In genomic region chr7:45012824-45013223, GRCm38 (mm10) we compare ENCODE assay signal across 20 mouse cellular contexts. TPM values are rescaled to one million over a fixed set of nuclear protein-coding genes. Genes with fewer than 3 reads are reported as not detected.
DNase-seq lines count a peak whose midpoint lies in the region; ATAC-seq and TF ChIP-seq lines count a peak whose summit lies in the region.
"Had no signal": no experiment of that assay in that cellular context is flagged by ENCODE, and none has a peak within 500 bp of the region (broad histone marks: within the 10 kb centered on the region; RNA-seq: fewer than 3 reads in every experiment).

No protein-coding gene starts in this region.

- ATAC-seq in forebrain, embryonic 12.5 days (ENCODE audit: low FRiP score) = no peak
- no peak for ATAC-seq in hindbrain, embryonic 12.5 days (ENCODE audit: low FRiP score)
- no peak for ATAC-seq in hindbrain, embryonic 16.5 days
- no peak for ATAC-seq in liver, embryonic 14.5 days (ENCODE audit: insufficient read depth)
- ATAC-seq in intestine, embryonic 16.5 days = no peak
- ATAC-seq: forebrain, embryonic 15.5 days had no signal

- peaks cover 62% of the 10 kb centered on the region for H3K36me3 ChIP-seq in forebrain, embryonic 10.5 days (replicated peaks)
- H3K36me3 ChIP-seq in forebrain, embryonic 12.5 days (replicated peaks) = peaks cover 59% of the 10 kb centered on the region
- peaks cover 51% of the 10 kb centered on the region for H3K36me3 ChIP-seq in hindbrain, embryonic 12.5 days
- H3K36me3 ChIP-seq in hindbrain, embryonic 16.5 days (ENCODE audit: control insufficient read depth, insufficient read depth, low read length) = peaks cover 36% of the 10 kb centered on the region
- peaks cover 44% of the 10 kb centered on the region for H3K36me3 ChIP-seq in liver, embryonic 14.5 days (replicated peaks; ENCODE audit: control insufficient read depth, insufficient read depth, low read depth)
- peaks cover 30% of the 10 kb centered on the region for H3K36me3 ChIP-seq in intestine, embryonic 16.5 days (ENCODE audit: control insufficient read depth, insufficient read depth, low read length)

- 82% methylated on average over 4 of the region's 4 CpGs for WGBS in forebrain, embryonic 10.5 days
- WGBS in forebrain, embryonic 12.5 days = 87% methylated on average over 4 of the region's 4 CpGs
- WGBS in hindbrain, embryonic 12.5 days = 89% methylated on average over 4 of the region's 4 CpGs
- WGBS in hindbrain, embryonic 16.5 days = 85% methylated on average over 4 of the region's 4 CpGs
- WGBS in liver, embryonic 14.5 days (ENCODE audit: insufficient replicate concordance) = 60% methylated on average over 4 of the region's 4 CpGs
- WGBS in intestine, embryonic 16.5 days = 79% methylated on average over 4 of the region's 4 CpGs

- no peaks in the 10 kb centered on the region for H3K27me3 ChIP-seq in forebrain, embryonic 10.5 days (ENCODE audit: poor library complexity, severe bottlenecking)
- H3K27me3 ChIP-seq in forebrain, embryonic 12.5 days = no peaks in the 10 kb centered on the region
- H3K27me3 ChIP-seq in hindbrain, embryonic 12.5 days = no peaks in the 10 kb centered on the region
- no peaks in the 10 kb centered on the region for H3K27me3 ChIP-seq in hindbrain, embryonic 16.5 days (replicated peaks; ENCODE audit: control insufficient read depth, insufficient read depth, low read length)
- H3K27me3 ChIP-seq in liver, embryonic 14.5 days (ENCODE audit: control insufficient read depth, insufficient read depth, low read length) = no peaks in the 10 kb centered on the region
- H3K27me3 ChIP-seq in intestine, embryonic 16.5 days (replicated peaks; ENCODE audit: control insufficient read depth, insufficient read depth, low read length) = no peaks in the 10 kb centered on the region
- H3K27me3 ChIP-seq: forebrain, embryonic 15.5 days; hindbrain, embryonic 13.5 days had no signal

- H3K4me3 ChIP-seq in forebrain, embryonic 10.5 days = peak overlapping the region; percentile 14; the same call in 1 of the 2 replicates
- H3K4me3 ChIP-seq in forebrain, embryonic 12.5 days (replicated peaks) = no peak overlapping the region
- H3K4me3 ChIP-seq in hindbrain, embryonic 12.5 days = no peak overlapping the region
- no peak overlapping the region for H3K4me3 ChIP-seq in hindbrain, embryonic 16.5 days (ENCODE audit: low read length)
- no peak overlapping the region for H3K4me3 ChIP-seq in brown adipose tissue, adult 24 weeks (ENCODE audit: insufficient read depth, low read depth, low read length)
- H3K4me3 ChIP-seq in liver, embryonic 14.5 days (ENCODE audit: insufficient read depth in 1 of 2, low read depth in 2 of 2, low read length in 2 of 2) = no peak overlapping the region
- no peak overlapping the region for H3K4me3 ChIP-seq in intestine, embryonic 16.5 days (ENCODE audit: low read length)
- H3K4me3 ChIP-seq: forebrain, embryonic 15.5 days; heart, embryonic 10.5 days; hindbrain, embryonic 13.5 days had no signal

- no peak for DNase-seq in forebrain, embryonic 10.5 days (ENCODE audit: extremely low spot score, low spot score)
- no peak for DNase-seq in liver, embryonic 14.5 days (ENCODE audit: low read depth in 3 of 3, low spot score in 3 of 3)
- DNase-seq in adrenal gland, adult 8-10 months = no peak
- DNase-seq: adrenal gland, adult 2 months; adrenal gland, postnatal 36 days; cerebellum, adult 11 months; cerebellum, adult 9-10 months; cerebellum, postnatal 25 days; gastrocnemius, postnatal 36 days; heart, adult 18-20 months; kidney, adult 11 months had no signal

- H3K9me3 ChIP-seq in forebrain, embryonic 10.5 days = no peaks in the 10 kb centered on the region
- no peaks in the 10 kb centered on the region for H3K9me3 ChIP-seq in forebrain, embryonic 12.5 days
- H3K9me3 ChIP-seq in hindbrain, embryonic 12.5 days (replicated peaks) = no peaks in the 10 kb centered on the region
- H3K9me3 ChIP-seq in hindbrain, embryonic 16.5 days (ENCODE audit: control insufficient read depth, low read length) = no peaks in the 10 kb centered on the region
- H3K9me3 ChIP-seq in liver, embryonic 14.5 days (ENCODE audit: control insufficient read depth, low read length) = no peaks in the 10 kb centered on the region
- no peaks in the 10 kb centered on the region for H3K9me3 ChIP-seq in intestine, embryonic 16.5 days (ENCODE audit: control insufficient read depth, low read length)
- H3K9me3 ChIP-seq: embryonic facial prominence, embryonic 10.5 days; forebrain, embryonic 15.5 days; heart, embryonic 10.5 days; hindbrain, embryonic 13.5 days had no signal

- peaks cover 26% of the 10 kb centered on the region for H3K4me1 ChIP-seq in forebrain, embryonic 10.5 days
- peaks cover 22% of the 10 kb centered on the region for H3K4me1 ChIP-seq in forebrain, embryonic 12.5 days
- peaks cover 26% of the 10 kb centered on the region for H3K4me1 ChIP-seq in hindbrain, embryonic 12.5 days
- peaks cover 15% of the 10 kb centered on the region for H3K4me1 ChIP-seq in hindbrain, embryonic 16.5 days (ENCODE audit: control insufficient read depth, insufficient read depth, low read depth, low read length)
- peaks cover 6% of the 10 kb centered on the region; the same call in 1 of the 2 replicates for H3K4me1 ChIP-seq in brown adipose tissue, adult 24 weeks (ENCODE audit: control insufficient read depth, insufficient read depth, insufficient read length, low read length)
- H3K4me1 ChIP-seq in liver, embryonic 14.5 days (replicated peaks; ENCODE audit: control insufficient read depth in 2 of 2, insufficient read depth in 2 of 2, low read length in 1 of 2) = peaks cover 13 to 22% of the 10 kb centered on the region in 2 experiments
- peaks cover 14% of the 10 kb centered on the region for H3K4me1 ChIP-seq in intestine, embryonic 16.5 days (ENCODE audit: control insufficient read depth, insufficient read depth, low read length)

- no peak overlapping the region for H3K9ac ChIP-seq in forebrain, embryonic 12.5 days
- peak overlapping the region; percentile 18; the same call in 1 of the 2 replicates for H3K9ac ChIP-seq in hindbrain, embryonic 12.5 days
- no peak overlapping the region for H3K9ac ChIP-seq in hindbrain, embryonic 16.5 days (ENCODE audit: low read depth, low read length)
- H3K9ac ChIP-seq in liver, embryonic 14.5 days (replicated peaks) = no peak overlapping the region; the same call in 1 of the 2 replicates
- no peak overlapping the region for H3K9ac ChIP-seq in intestine, embryonic 16.5 days (ENCODE audit: low read depth, low read length)
- H3K9ac ChIP-seq: forebrain, embryonic 15.5 days had no signal

- H3K4me2 ChIP-seq in forebrain, embryonic 12.5 days = no peak overlapping the region
- no peak overlapping the region for H3K4me2 ChIP-seq in hindbrain, embryonic 12.5 days (replicated peaks)
- no peak overlapping the region for H3K4me2 ChIP-seq in hindbrain, embryonic 16.5 days (ENCODE audit: low read length)
- 0 out of 2 replicates have a peak overlapping the region, but pooled peaks have one; percentile 13 for H3K4me2 ChIP-seq in liver, embryonic 14.5 days (ENCODE audit: low read depth)
- H3K4me2 ChIP-seq in intestine, embryonic 16.5 days (ENCODE audit: low read depth, low read length) = no peak overlapping the region
- H3K4me2 ChIP-seq: forebrain, embryonic 15.5 days; hindbrain, embryonic 13.5 days had no signal

- TF ChIP-seq EP300 in liver, embryonic 14.5 days (IDR thresholded peaks at IDR 0.05; ENCODE audit: low read depth) = no peak

- no peak for TF ChIP-seq CTCF in liver, embryonic 14.5 days (IDR thresholded peaks at IDR 0.05; ENCODE audit: low read depth)

- H3K27ac ChIP-seq in forebrain, embryonic 10.5 days = no peak overlapping the region
- no peak overlapping the region for H3K27ac ChIP-seq in forebrain, embryonic 12.5 days
- no peak overlapping the region for H3K27ac ChIP-seq in hindbrain, embryonic 12.5 days
- H3K27ac ChIP-seq in hindbrain, embryonic 16.5 days (ENCODE audit: low read depth, low read length) = no peak overlapping the region
- H3K27ac ChIP-seq in brown adipose tissue, adult 24 weeks (replicated peaks; ENCODE audit: low read depth, low read length) = peak overlapping the region; percentile 53
- H3K27ac ChIP-seq in liver, embryonic 14.5 days = no peak overlapping the region
- no peak overlapping the region for H3K27ac ChIP-seq in intestine, embryonic 16.5 days (ENCODE audit: low read length)
- H3K27ac ChIP-seq: embryonic facial prominence, embryonic 10.5 days; forebrain, embryonic 15.5 days; hindbrain, embryonic 13.5 days had no signal

RNA-seq across cellular contexts. Expression of gene Scaf1, which starts 3.3 kb away (rescaled TPM):
- polyA plus RNA-seq in forebrain, embryonic 10.5 days (2016; fragmentation: Nextera tagmentation; extraction: Ambion mirVana) = 39.9 and 41.0 TPM in 2 replicates
- polyA plus RNA-seq in forebrain, embryonic 12.5 days (2016; fragmentation: Nextera tagmentation; extraction: Ambion mirVana) = 47.4 and 52.0 TPM in 2 replicates
- polyA plus RNA-seq in hindbrain, embryonic 12.5 days (2016; fragmentation: Nextera tagmentation; extraction: Ambion mirVana) = 50.6 and 52.4 TPM in 2 replicates
- polyA plus RNA-seq in hindbrain, embryonic 16.5 days (2015; fragmentation: Nextera tagmentation; extraction: Ambion mirVana) = 38.6 and 47.1 TPM in 2 replicates
- polyA plus RNA-seq in brown adipose tissue, adult 24 weeks (2012; ENCODE audit: insufficient read depth, insufficient read length, missing spikeins) = 26.3 and 27.5 TPM in 2 replicates
- 16.2 and 16.9 TPM in 2 replicates for polyA plus RNA-seq in liver, embryonic 14.5 days (2012; rRNA removed)
- 11.0 and 14.5 TPM in 2 replicates for polyA plus RNA-seq in liver, embryonic 14.5 days (2014; fragmentation: Nextera tagmentation; extraction: Ambion mirVana)
- 100 to 1,000 TPM in 2 of 4 experiments, 10 to 100 TPM in 2; 88.5 to 120 (median 101) TPM for total RNA-seq in adrenal gland, adult 8-10 months (2022)
- 20.1 and 23.2 TPM in 2 replicates for polyA plus RNA-seq in intestine, embryonic 16.5 days (2015; fragmentation: Nextera tagmentation; extraction: Ambion mirVana)

RNA-seq across cellular contexts. Expression of gene Rras, which starts 4.9 kb away (rescaled TPM):
- polyA plus RNA-seq in forebrain, embryonic 10.5 days (2016; fragmentation: Nextera tagmentation; extraction: Ambion mirVana) = 15.0 and 16.8 TPM in 2 replicates
- polyA plus RNA-seq in forebrain, embryonic 12.5 days (2016; fragmentation: Nextera tagmentation; extraction: Ambion mirVana) = 11.4 and 13.8 TPM in 2 replicates
- 22.6 and 23.2 TPM in 2 replicates for polyA plus RNA-seq in hindbrain, embryonic 12.5 days (2016; fragmentation: Nextera tagmentation; extraction: Ambion mirVana)
- polyA plus RNA-seq in hindbrain, embryonic 16.5 days (2015; fragmentation: Nextera tagmentation; extraction: Ambion mirVana) = 13.1 and 16.7 TPM in 2 replicates
- polyA plus RNA-seq in brown adipose tissue, adult 24 weeks (2012; ENCODE audit: insufficient read depth, insufficient read length, missing spikeins) = 76.5 and 82.6 TPM in 2 replicates
- 16.3 and 19.7 TPM in 2 replicates for polyA plus RNA-seq in liver, embryonic 14.5 days (2012; rRNA removed)
- polyA plus RNA-seq in liver, embryonic 14.5 days (2014; fragmentation: Nextera tagmentation; extraction: Ambion mirVana) = 15.4 and 20.6 TPM in 2 replicates
- total RNA-seq in adrenal gland, adult 8-10 months (2022) = 100 to 1,000 TPM in 3 of 4 experiments, 10 to 100 TPM in 1; 89.6 to 138 (median 129) TPM
- polyA plus RNA-seq in intestine, embryonic 16.5 days (2015; fragmentation: Nextera tagmentation; extraction: Ambion mirVana) = 61.4 and 62.6 TPM in 2 replicates

RNA-seq across cellular contexts. Expression of gene Bcl2l12, which starts 14.3 kb away (rescaled TPM):
- 80.7 and 83.9 TPM in 2 replicates for polyA plus RNA-seq in forebrain, embryonic 10.5 days (2016; fragmentation: Nextera tagmentation; extraction: Ambion mirVana)
- polyA plus RNA-seq in forebrain, embryonic 12.5 days (2016; fragmentation: Nextera tagmentation; extraction: Ambion mirVana) = 57.8 and 66.4 TPM in 2 replicates
- 46.7 and 46.8 TPM in 2 replicates for polyA plus RNA-seq in hindbrain, embryonic 12.5 days (2016; fragmentation: Nextera tagmentation; extraction: Ambion mirVana)
- polyA plus RNA-seq in hindbrain, embryonic 16.5 days (2015; fragmentation: Nextera tagmentation; extraction: Ambion mirVana) = 10.2 and 15.7 TPM in 2 replicates
- 8.9 and 9.1 TPM in 2 replicates for polyA plus RNA-seq in brown adipose tissue, adult 24 weeks (2012; ENCODE audit: insufficient read depth, insufficient read length, missing spikeins)
- 11.4 and 14.4 TPM in 2 replicates for polyA plus RNA-seq in liver, embryonic 14.5 days (2012; rRNA removed)
- 11.7 and 11.9 TPM in 2 replicates for polyA plus RNA-seq in liver, embryonic 14.5 days (2014; fragmentation: Nextera tagmentation; extraction: Ambion mirVana)
- 10 to 100 TPM; 15.9 to 34.1 (median 22.1) TPM for total RNA-seq in adrenal gland, adult 8-10 months (2022)
- polyA plus RNA-seq in intestine, embryonic 16.5 days (2015; fragmentation: Nextera tagmentation; extraction: Ambion mirVana) = 33.0 and 36.9 TPM in 2 replicates

RNA-seq across cellular contexts. Expression of gene Irf3, which starts 15.4 kb away (rescaled TPM):
- 70.5 and 76.0 TPM in 2 replicates for polyA plus RNA-seq in forebrain, embryonic 10.5 days (2016; fragmentation: Nextera tagmentation; extraction: Ambion mirVana)
- 72.4 and 73.0 TPM in 2 replicates for polyA plus RNA-seq in forebrain, embryonic 12.5 days (2016; fragmentation: Nextera tagmentation; extraction: Ambion mirVana)
- polyA plus RNA-seq in hindbrain, embryonic 12.5 days (2016; fragmentation: Nextera tagmentation; extraction: Ambion mirVana) = 62.7 and 74.3 TPM in 2 replicates
- polyA plus RNA-seq in hindbrain, embryonic 16.5 days (2015; fragmentation: Nextera tagmentation; extraction: Ambion mirVana) = 63.5 and 65.4 TPM in 2 replicates
- polyA plus RNA-seq in brown adipose tissue, adult 24 weeks (2012; ENCODE audit: insufficient read depth, insufficient read length, missing spikeins) = 40.8 and 41.4 TPM in 2 replicates
- 40.3 and 41.0 TPM in 2 replicates for polyA plus RNA-seq in liver, embryonic 14.5 days (2012; rRNA removed)
- polyA plus RNA-seq in liver, embryonic 14.5 days (2014; fragmentation: Nextera tagmentation; extraction: Ambion mirVana) = 28.0 and 32.1 TPM in 2 replicates
- 100 to 1,000 TPM; 118 to 180 (median 144) TPM for total RNA-seq in adrenal gland, adult 8-10 months (2022)
- 96.1 and 115 TPM in 2 replicates for polyA plus RNA-seq in intestine, embryonic 16.5 days (2015; fragmentation: Nextera tagmentation; extraction: Ambion mirVana)

RNA-seq across cellular contexts. Expression of gene Prmt1, which starts 26.5 kb away (rescaled TPM):
- 909 and 984 TPM in 2 replicates for polyA plus RNA-seq in forebrain, embryonic 10.5 days (2016; fragmentation: Nextera tagmentation; extraction: Ambion mirVana)
- polyA plus RNA-seq in forebrain, embryonic 12.5 days (2016; fragmentation: Nextera tagmentation; extraction: Ambion mirVana) = 585 and 631 TPM in 2 replicates
- polyA plus RNA-seq in hindbrain, embryonic 12.5 days (2016; fragmentation: Nextera tagmentation; extraction: Ambion mirVana) = 551 and 566 TPM in 2 replicates
- polyA plus RNA-seq in hindbrain, embryonic 16.5 days (2015; fragmentation: Nextera tagmentation; extraction: Ambion mirVana) = 629 and 637 TPM in 2 replicates
- polyA plus RNA-seq in brown adipose tissue, adult 24 weeks (2012; ENCODE audit: insufficient read depth, insufficient read length, missing spikeins) = 47.1 and 73.7 TPM in 2 replicates
- polyA plus RNA-seq in liver, embryonic 14.5 days (2012; rRNA removed) = 168 and 174 TPM in 2 replicates
- polyA plus RNA-seq in liver, embryonic 14.5 days (2014; fragmentation: Nextera tagmentation; extraction: Ambion mirVana) = 50.4 and 51.2 TPM in 2 replicates
- total RNA-seq in adrenal gland, adult 8-10 months (2022) = 100 to 1,000 TPM; 221 to 296 (median 243) TPM
- 363 and 439 TPM in 2 replicates for polyA plus RNA-seq in intestine, embryonic 16.5 days (2015; fragmentation: Nextera tagmentation; extraction: Ambion mirVana)
